Mouse (Mus musculus) stomach, postnatal 0 days (tissue): ENCODE measurements around the gene Plaa.

Source experiments
- CTCF ChIP-seq: IDR thresholded peaks from 2 replicates; pipeline ENCODE4 v1.5.1; 2016; ENCODE audit warnings: antibody characterized with exemption, low read depth, mild to moderate bottlenecking, moderate library complexity
- EP300 ChIP-seq: optimal IDR thresholded peaks from 2 replicates; pipeline ENCODE3; 2016; ENCODE audit warnings: antibody characterized with exemption

- TF ChIP-seq CTCF (no peak), EP300 (no peak)
Measured at GRCm38 (mm10) chr4:94643141-94643540, 40.1 kb upstream of the Plaa start.
